Mouse (Mus musculus) midbrain, embryonic 12.5 days (tissue): Measurements from ENCODE around the gene Tnni1. TPM values are rescaled to one million over a fixed set of nuclear protein-coding genes. Genes with fewer than 3 reads are reported as not detected.

ENCODE experiments used
- ATAC-seq: fragments of 200-750 bp; cut with Nextera tagmentation; 2 replicates; pipeline ENCODE4 v1.8.0; 2017; ENCODE audit warnings: low read depth, moderate TSS enrichment, moderate library complexity; ENCODE audit not compliant: low FRiP score
- H3K27ac ChIP-seq: fragments of 300-500 bp; sonication (generic); replicated peaks from 2 replicates; pipeline ENCODE4 v1.5.1; 2016; ENCODE audit warnings: mild to moderate bottlenecking
- H3K27me3 ChIP-seq: fragments of 300-500 bp; sonication (generic); 2 replicates; pipeline ENCODE4 v1.6.1; 2016; ENCODE audit warnings: mild to moderate bottlenecking
- H3K36me3 ChIP-seq: fragments of 300-500 bp; sonication (generic); 2 replicates; pipeline ENCODE4 v1.6.1; 2016
- H3K4me1 ChIP-seq: fragments of 300-500 bp; sonication (generic); 2 replicates; pipeline ENCODE4 v1.6.1; 2016
- H3K4me2 ChIP-seq: fragments of 300-500 bp; sonication (generic); replicated peaks from 2 replicates; pipeline ENCODE4 v1.6.1; 2016; ENCODE audit warnings: mild to moderate bottlenecking, moderate library complexity
- H3K4me3 ChIP-seq: fragments of 300-500 bp; sonication (generic); 2 replicates; pipeline ENCODE4 v1.5.1; 2016; ENCODE audit warnings: mild to moderate bottlenecking
- H3K9ac ChIP-seq: fragments of 300-500 bp; sonication (generic); replicated peaks from 2 replicates; pipeline ENCODE4 v1.6.1; 2016; ENCODE audit warnings: mild to moderate bottlenecking, moderate library complexity
- H3K9me3 ChIP-seq: fragments of 300-500 bp; sonication (generic); 2 replicates; pipeline ENCODE4 v1.6.1; 2016; ENCODE audit warnings: mild to moderate bottlenecking
- WGBS: fragments of 180-500 bp; shearing (Covaris S2); methylation state at CpG from one replicate; pipeline ENCODE4 v1.1.7; 2016; 5-methylcytosine and 5-hydroxymethylcytosine counted together
- polyA plus RNA-seq: library from polyadenylated mRNA; unstranded; fragments of >200 nt; fragmentation: Nextera tagmentation; extraction: Ambion mirVana; gene quantifications from 2 replicates; pipeline ENCODE4 v1.2.1, GENCODE M21; 2016

Gene Tnni1
- polyA plus RNA-seq, 1 experiment from 2014 or later, result 2.2 TPM

DNA sequence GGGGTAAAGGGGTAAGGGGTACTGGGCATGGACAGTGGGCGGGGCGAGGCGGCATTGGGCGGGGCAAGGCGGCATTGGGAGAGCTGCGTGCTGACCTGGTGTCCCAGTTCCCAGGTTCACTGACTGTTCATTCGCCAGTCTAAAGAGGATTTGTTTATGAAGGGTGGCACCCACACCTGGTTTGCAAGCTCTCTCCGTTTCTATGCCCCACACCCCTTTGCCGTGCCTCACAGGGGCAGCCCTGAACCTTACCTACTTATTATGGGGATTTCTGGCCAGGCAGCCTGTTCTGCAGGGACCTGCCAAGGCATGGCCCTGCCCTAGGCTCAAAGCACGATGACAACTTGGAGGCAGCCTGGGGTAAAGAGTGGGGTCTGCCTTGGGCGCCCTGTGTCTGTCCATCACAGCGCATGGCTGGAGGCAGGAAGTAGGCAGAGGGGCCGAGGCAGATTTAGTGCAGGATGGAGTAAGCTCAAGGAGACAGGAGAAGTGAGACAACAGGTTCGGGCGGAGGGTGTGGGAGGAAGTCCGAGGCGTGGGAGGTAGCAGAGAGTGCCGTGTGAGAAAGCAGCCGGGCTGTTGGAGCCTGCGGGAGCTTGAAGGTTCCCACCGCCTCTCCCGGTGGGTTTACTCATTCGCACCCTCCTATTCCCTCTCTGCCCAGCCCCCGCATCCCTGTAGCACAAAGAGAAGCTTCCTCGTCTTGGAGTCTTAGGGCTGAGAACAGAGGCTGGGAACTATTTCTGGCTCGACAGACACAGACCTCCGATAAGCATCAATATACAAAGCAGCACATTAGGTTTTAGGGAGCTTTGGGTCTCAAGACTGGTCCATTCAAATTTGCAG, 14.4 kb downstream of the Tnni1 start:
- Histone ChIP-seq H3K4me1 (peaks cover 19% of the 10 kb centered on the region), H3K4me3 (peak overlapping the region; percentile 16; the same call in 1 of the 2 replicates), H3K36me3 (no peaks in the 10 kb centered on the region), H3K9ac (no peak overlapping the region), H3K27me3 (peaks cover 51% of the 10 kb centered on the region), H3K27ac (no peak overlapping the region), H3K9me3 (no peaks in the 10 kb centered on the region), H3K4me2 (peak overlapping the region; percentile 45)
- 20% methylated on average over 27 of the region's 27 CpGs for WGBS
- ATAC-seq, result no peak

DNA sequence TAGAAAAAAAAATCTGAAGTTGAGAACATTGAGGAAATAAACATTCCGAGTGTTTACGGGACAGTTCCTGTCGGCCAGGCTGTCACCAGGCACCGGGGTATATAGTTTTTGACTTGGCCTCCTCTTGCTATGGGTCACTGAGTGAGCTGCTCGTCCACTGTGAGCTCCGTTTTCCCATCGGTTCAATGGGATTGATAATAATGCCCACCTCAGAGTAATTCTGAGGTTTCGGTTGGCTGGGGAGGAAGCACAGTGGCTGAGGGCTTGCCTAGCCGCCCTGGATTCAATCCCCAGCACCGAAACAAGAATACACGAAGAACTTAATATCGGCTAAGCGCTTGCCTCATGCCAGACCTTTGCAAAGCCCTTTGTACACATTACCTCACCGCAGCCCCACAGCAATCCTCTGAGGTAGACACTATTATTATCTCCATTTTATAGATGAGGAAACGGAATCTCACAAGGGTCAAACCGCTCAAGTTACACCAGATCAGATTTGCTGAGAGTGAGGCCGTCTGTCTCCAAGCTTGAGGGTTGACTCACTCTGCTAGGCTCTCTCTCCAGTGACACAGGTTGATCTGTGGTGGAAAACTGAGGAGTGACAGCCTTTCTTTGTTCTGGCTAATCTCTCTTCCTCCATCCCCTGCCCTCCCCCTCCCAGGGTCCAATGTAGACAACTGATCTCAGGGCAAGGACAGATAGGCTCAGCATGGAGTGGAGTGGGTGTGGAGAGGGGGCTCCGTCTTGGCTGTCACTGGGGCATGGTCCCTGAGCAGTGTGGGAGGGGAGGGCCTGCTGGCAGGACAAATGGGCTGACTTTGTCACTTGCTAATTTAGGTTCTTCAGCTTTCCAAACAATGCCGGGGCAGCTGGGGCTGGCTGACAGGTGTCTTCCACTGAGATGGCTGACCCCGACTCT, 15.2 kb downstream of the Tnni1 start:
- Histone ChIP-seq H3K9ac (no peak overlapping the region), H3K36me3 (no peaks in the 10 kb centered on the region), H3K27me3 (peaks cover 51% of the 10 kb centered on the region), H3K9me3 (no peaks in the 10 kb centered on the region), H3K4me2 (peak overlapping the region; percentile 45), H3K4me1 (peaks cover 19% of the 10 kb centered on the region), H3K27ac (no peak overlapping the region), H3K4me3 (0 out of 2 replicates have a peak overlapping the region, but pooled peaks have one; percentile 16)
- peak; percentile 66 for ATAC-seq
- 29% methylated on average over 20 of the region's 20 CpGs for WGBS

DNA sequence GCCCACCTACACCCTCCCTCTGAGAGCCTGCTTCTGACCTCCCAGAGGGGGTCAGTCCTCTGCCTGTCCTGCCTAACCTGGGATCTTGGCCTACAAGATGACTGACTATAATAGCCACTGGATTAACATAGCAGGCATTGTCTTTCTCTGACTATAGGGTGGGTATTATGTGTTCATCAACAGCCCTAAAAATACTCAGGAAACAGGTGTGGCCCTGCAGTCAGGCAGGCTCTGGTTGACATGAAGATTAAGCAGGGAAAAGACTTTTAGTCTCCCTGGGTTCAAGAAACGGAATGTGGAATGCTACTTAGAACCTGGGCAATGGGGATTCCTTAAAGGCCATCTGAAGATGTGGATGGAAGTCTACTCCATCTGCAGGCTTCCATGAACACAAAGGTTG, 19.3 kb downstream of the Tnni1 start:
- no peak for ATAC-seq
- Histone ChIP-seq H3K36me3 (no peaks in the 10 kb centered on the region), H3K4me3 (no peak overlapping the region), H3K4me1 (peaks cover 24% of the 10 kb centered on the region), H3K27me3 (peaks cover 23% of the 10 kb centered on the region), H3K9ac (no peak overlapping the region), H3K9me3 (no peaks in the 10 kb centered on the region), H3K4me2 (no peak overlapping the region), H3K27ac (no peak overlapping the region)
- 76% methylated on average over 1 of the region's 1 CpGs for WGBS

DNA sequence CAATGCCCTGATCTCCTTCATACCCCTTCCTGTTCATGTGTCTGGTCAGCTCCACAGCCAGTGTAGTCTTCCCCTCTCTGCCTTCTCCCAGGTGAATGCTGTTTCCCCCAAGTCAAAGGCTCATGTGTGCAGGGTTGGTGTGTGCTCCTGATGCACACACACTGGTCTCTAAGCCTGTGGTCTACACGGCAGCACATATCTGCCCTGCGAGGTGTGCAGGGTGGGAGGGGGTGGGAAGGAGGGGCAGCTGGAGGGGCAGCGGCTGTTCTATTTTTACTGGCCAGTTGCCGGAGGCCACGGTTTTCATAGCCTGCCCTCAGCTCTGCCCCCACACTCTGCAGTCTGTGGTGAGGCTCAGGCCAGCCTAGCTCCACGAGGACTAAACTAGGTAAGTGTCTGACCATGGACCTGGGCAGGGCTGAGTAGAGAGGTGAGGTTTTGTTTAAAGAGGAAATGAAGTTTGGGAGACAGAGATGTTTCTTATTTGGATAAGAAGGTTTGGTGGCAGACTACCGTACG, 19.9 kb downstream of the Tnni1 start:
- no peak overlapping the region for H3K4me2 ChIP-seq
- H3K9me3 ChIP-seq, result no peaks in the 10 kb centered on the region
- H3K27me3 ChIP-seq, result peaks cover 23% of the 10 kb centered on the region
- peaks cover 18% of the 10 kb centered on the region; the same call in 1 of the 2 replicates for H3K4me1 ChIP-seq
- no peaks in the 10 kb centered on the region for H3K36me3 ChIP-seq
- no peak overlapping the region for H3K9ac ChIP-seq
- H3K4me3 ChIP-seq, result no peak overlapping the region
- H3K27ac ChIP-seq, result no peak overlapping the region
- no peak for ATAC-seq
- WGBS, result 80% methylated on average over 8 of the region's 8 CpGs

DNA sequence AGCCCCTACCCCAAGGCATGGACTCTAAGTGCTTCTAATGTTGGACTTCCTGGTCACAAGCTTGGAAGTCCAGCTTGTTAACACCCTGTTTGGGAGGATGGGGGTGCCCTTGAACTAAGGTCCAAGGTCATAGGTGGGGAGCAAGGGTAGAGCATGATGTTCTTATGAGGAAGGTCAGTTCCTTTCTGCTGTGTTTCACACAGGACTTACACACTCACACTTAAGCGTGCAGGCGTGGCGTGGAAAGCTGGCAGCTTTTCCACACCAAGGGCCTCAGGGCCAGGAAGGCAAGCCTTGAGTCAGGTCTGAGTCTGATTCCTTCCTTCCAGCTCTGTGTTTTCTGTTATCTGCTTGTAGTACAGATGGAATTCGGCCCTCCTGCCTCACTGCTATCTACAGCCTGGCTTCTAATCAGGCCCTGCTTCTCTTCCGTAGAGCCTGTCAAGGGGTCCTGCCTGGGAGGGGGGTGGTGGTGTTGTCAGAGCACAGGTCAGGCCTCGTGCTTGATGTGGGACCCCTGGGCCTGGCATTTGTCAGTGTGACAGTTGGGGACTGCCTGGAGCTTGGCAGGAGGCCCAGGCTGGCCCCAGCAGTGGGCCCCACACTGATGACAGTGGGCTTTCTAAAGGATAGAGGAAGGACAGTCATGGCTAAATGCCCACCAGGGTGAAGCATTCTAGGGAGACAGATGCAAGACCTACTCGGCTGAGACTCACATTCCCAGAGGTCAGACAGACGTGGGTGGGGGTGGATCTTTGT, 21.1 kb downstream of the Tnni1 start:
- Histone ChIP-seq H3K9me3 (no peaks in the 10 kb centered on the region), H3K27ac (no peak overlapping the region), H3K27me3 (peaks cover 15% of the 10 kb centered on the region), H3K4me2 (no peak overlapping the region), H3K36me3 (no peaks in the 10 kb centered on the region), H3K4me1 (peaks cover 9% of the 10 kb centered on the region; the same call in 1 of the 2 replicates), H3K9ac (no peak overlapping the region), H3K4me3 (no peak overlapping the region)
- ATAC-seq, result no peak
- WGBS, result 58% methylated on average over 8 of the region's 8 CpGs

DNA sequence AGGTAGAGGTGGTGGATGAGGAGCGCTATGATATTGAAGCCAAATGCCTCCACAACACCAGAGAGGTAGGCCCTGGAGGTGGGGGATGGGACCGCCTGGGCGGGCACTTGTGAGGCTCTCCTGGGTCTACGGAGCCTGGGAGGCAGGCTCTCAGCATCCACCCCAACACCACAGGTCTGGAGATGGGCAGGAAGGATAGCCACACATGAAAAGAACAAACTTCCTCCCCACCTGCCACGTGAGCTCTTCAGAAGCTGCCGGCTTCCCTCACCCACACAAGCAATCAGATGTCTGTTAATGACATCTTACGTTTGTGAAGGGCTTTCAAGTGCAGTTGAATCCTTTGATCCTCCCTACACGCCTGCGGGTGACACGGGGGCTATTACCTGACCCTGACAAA, 28.3 kb downstream of the Tnni1 start:
- H3K4me1 ChIP-seq, result no peaks in the 10 kb centered on the region
- no peak overlapping the region for H3K4me3 ChIP-seq
- ATAC-seq, result no peak
- H3K9ac ChIP-seq, result no peak overlapping the region
- no peaks in the 10 kb centered on the region for H3K9me3 ChIP-seq
- H3K4me2 ChIP-seq, result no peak overlapping the region
- WGBS, result 61% methylated on average over 10 of the region's 10 CpGs
- no peaks in the 10 kb centered on the region for H3K36me3 ChIP-seq
- H3K27me3 ChIP-seq, result peaks cover 8% of the 10 kb centered on the region; the same call in 1 of the 2 replicates
- H3K27ac ChIP-seq, result no peak overlapping the region

DNA sequence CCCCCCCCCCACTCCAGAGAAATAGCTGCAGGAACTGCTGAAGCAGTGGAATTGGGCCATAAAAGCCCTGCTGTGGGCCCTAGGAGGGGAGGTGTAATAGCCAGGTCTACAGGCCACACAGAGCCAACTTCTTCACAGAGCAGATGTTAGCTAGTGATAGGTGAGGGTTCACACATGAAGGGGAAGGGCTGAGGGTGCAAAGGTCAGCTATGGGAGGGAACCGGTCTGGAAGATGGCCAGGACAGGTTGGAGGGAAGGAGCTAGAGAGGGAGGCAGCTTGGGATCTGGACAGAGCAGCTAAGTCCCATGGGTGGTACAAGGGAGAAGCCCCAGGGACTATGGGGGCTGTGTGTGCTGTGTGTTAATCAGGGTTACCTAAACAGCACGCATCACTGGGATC, 30.9 kb downstream of the Tnni1 start:
- no peak overlapping the region for H3K4me2 ChIP-seq
- WGBS, result 81% methylated on average over 2 of the region's 2 CpGs
- no peak overlapping the region for H3K27ac ChIP-seq

DNA sequence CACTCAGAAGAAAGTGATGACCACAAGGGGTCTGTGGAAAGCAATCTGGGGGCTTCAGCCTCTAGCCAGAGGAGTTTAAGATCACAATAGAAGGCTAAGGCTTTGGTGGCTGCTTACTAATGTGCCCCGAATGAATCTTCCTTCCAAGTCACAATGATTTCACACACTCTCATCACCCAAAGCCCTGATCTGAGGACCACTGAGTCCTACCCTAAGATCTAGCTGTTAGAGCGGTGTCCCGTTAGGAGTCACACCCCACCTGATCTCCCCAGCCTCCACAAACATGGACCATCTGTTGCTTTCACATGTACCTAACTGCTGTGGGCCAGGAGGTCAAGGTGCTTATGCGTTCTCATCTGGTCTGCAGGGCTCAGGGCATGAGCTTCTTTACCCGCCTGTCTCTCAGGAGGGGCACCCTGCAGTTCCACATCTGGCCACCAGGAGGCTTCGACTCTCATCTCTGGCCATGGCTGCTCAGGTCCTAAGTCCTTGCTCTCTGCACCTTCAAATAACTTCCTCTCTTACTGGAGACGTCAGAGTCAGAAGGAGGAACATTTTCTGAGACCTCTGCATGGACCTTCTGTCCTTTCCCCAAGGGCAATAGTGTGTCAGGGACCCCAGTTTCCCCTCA, 31.9 kb downstream of the Tnni1 start:
- H3K27ac ChIP-seq, result no peak overlapping the region
- H3K9ac ChIP-seq, result no peak overlapping the region
- no peaks in the 10 kb centered on the region for H3K4me1 ChIP-seq
- peak; percentile 74; the same call in 1 of the 2 replicates for ATAC-seq
- no peak overlapping the region for H3K4me3 ChIP-seq
- no peak overlapping the region for H3K4me2 ChIP-seq
- H3K27me3 ChIP-seq, result peaks cover 22% of the 10 kb centered on the region
- no peaks in the 10 kb centered on the region for H3K36me3 ChIP-seq
- no peaks in the 10 kb centered on the region for H3K9me3 ChIP-seq
- WGBS, result 19% methylated on average over 7 of the region's 7 CpGs

More for the DNA sequence above, 30.9 kb downstream of the Tnni1 start:
- ATAC-seq, result no peak
- no peak overlapping the region for H3K4me3 ChIP-seq
- no peak overlapping the region for H3K9ac ChIP-seq
- H3K4me1 ChIP-seq, result no peaks in the 10 kb centered on the region
- H3K27me3 ChIP-seq, result peaks cover 20% of the 10 kb centered on the region
- no peaks in the 10 kb centered on the region for H3K9me3 ChIP-seq
- no peaks in the 10 kb centered on the region for H3K36me3 ChIP-seq

DNA sequence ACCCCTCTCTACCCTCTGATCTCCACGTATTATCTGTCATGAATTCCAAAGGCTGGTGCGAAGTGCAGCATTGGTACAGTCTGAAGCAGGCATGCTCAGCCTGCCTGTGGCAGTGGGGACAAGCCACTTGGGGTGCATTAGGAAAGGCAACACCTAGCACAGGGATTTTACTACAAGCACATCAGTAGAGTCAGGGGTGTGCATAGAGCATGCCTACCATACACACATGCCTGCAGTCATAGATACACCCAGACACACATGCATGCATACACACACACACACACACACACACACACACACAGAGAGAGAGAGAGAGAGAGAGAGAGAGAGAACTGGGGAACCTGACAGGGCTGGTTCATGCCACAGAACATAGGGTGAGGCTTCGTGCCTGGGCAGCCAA, 33.0 kb downstream of the Tnni1 start:
- Histone ChIP-seq H3K9ac (no peak overlapping the region), H3K4me2 (no peak overlapping the region), H3K9me3 (no peaks in the 10 kb centered on the region), H3K27ac (no peak overlapping the region), H3K4me3 (no peak overlapping the region), H3K36me3 (no peaks in the 10 kb centered on the region), H3K4me1 (no peaks in the 10 kb centered on the region), H3K27me3 (peaks cover 33% of the 10 kb centered on the region)
- 80% methylated on average over 3 of the region's 3 CpGs for WGBS
- ATAC-seq, result no peak

DNA sequence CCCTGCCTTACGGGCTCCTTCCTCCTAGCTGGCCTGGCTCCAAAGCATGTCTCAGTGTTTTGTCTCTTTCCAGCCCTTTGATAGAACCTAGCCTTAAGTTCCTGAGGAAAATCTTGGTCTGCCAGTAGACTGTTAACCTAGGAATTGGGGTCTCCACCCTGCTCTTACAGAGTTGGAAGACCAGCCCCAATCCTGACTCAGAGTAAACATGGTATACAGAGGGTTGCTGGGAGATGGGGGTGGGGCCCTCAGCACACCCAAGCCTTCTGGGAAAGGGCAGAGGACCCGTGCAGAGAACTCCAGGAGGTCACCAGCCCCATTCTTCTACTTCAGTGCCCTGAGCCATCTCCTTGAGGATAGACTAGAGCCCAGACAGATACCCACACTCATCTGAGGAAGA, 33.4 kb downstream of the Tnni1 start:
- no peaks in the 10 kb centered on the region for H3K9me3 ChIP-seq
- H3K27ac ChIP-seq, result no peak overlapping the region
- H3K4me1 ChIP-seq, result no peaks in the 10 kb centered on the region
- no peaks in the 10 kb centered on the region for H3K36me3 ChIP-seq
- no peak for ATAC-seq
- no peak overlapping the region for H3K4me2 ChIP-seq
- H3K4me3 ChIP-seq, result no peak overlapping the region
- H3K27me3 ChIP-seq, result peaks cover 37% of the 10 kb centered on the region
- no peak overlapping the region for H3K9ac ChIP-seq
- 56% methylated on average over 2 of the region's 2 CpGs for WGBS

DNA sequence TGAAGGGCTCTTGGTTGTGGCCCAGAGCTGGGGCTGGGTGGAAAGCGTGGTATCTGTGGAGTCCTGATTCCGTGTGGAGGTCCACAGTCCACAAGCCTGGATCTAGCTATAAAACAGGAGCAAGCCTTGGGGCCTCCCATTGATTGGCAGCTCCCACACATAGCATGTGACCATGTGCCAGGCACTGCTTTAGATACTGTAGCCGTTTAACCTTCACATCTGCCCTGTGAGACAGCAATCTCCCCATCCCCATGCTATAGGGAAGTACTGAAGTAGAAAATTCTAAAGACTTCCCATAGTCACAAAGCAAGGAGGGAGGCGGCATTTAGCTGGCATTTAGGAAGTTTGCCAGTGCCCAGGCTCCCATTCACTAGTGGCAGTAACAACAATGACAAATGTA, 33.8 kb downstream of the Tnni1 start:
- Histone ChIP-seq H3K9me3 (no peaks in the 10 kb centered on the region), H3K36me3 (no peaks in the 10 kb centered on the region), H3K27me3 (peaks cover 37% of the 10 kb centered on the region), H3K4me3 (no peak overlapping the region), H3K27ac (no peak overlapping the region), H3K9ac (no peak overlapping the region), H3K4me2 (no peak overlapping the region), H3K4me1 (no peaks in the 10 kb centered on the region)
- 85% methylated on average over 4 of the region's 4 CpGs for WGBS
- no peak for ATAC-seq
